Mouse (Mus musculus) liver, embryonic 14.5 days (tissue): Measurements from ENCODE around the gene Kcne1. TPM values are rescaled to one million over a fixed set of nuclear protein-coding genes. Genes with fewer than 3 reads are reported as not detected.

ENCODE experiments used
- ATAC-seq: fragments of 200-750 bp; cut with Nextera tagmentation; 2 replicates; pipeline ENCODE4 v1.8.0; 2017; ENCODE audit warnings: moderate number of reproducible peaks, mild to moderate bottlenecking, moderate library complexity; ENCODE audit not compliant: insufficient read depth
- DNase-seq, 3 experiments: peaks; one replicate each; pipeline ENCODE4 v3.0.0-alpha.2; 2012 to 2013; ENCODE audit warnings: low read depth in 3 of 3, low spot score in 3 of 3
- H3K27ac ChIP-seq: fragments of 300-500 bp; sonication (generic); 2 replicates; pipeline ENCODE4 v1.5.1; 2014; ENCODE audit warnings: moderate library complexity, mild to moderate bottlenecking, control low read depth, inconsistent platforms
- H3K27me3 ChIP-seq: fragments of 300-500 bp; sonication (generic); 2 replicates; pipeline ENCODE4 v1.6.1; 2014; ENCODE audit warnings: mild to moderate bottlenecking, low read length, moderate library complexity; ENCODE audit not compliant: control insufficient read depth, insufficient read depth
- H3K36me3 ChIP-seq: fragments of 300-500 bp; sonication (generic); replicated peaks from 2 replicates; pipeline ENCODE4 v1.6.1; 2014; ENCODE audit warnings: low read depth; ENCODE audit not compliant: control insufficient read depth, insufficient read depth
- H3K4me1 ChIP-seq, 2 experiments: fragments of 200-500 bp in 1 of 2; fragments of 300-500 bp in 1 of 2; sonication (generic) in 1 of 2; replicated peaks; 2 replicates each; pipeline ENCODE4 v1.6.1; 2012 to 2014; ENCODE audit warnings: antibody characterized with exemption in 1 of 2, inconsistent platforms in 1 of 2, low read length in 1 of 2; ENCODE audit not compliant: control insufficient read depth in 2 of 2, insufficient read depth in 2 of 2
- H3K4me2 ChIP-seq: fragments of 300-500 bp; sonication (generic); 2 replicates; pipeline ENCODE4 v1.6.1; 2014; ENCODE audit warnings: low read depth, mild to moderate bottlenecking, control low read depth, moderate library complexity
- H3K4me3 ChIP-seq, 2 experiments: fragments of 200-500 bp in 1 of 2; fragments of 300-500 bp in 1 of 2; sonication (generic) in 1 of 2; 2 replicates each; pipeline ENCODE4 v1.5.1; 2012 to 2014; ENCODE audit warnings: low read depth in 2 of 2, low read length in 2 of 2, mild to moderate bottlenecking in 2 of 2, control low read depth in 1 of 2, inconsistent platforms in 1 of 2, moderate library complexity in 1 of 2; ENCODE audit not compliant: insufficient read depth in 1 of 2
- H3K9ac ChIP-seq: fragments of 300-500 bp; sonication (generic); replicated peaks from 2 replicates; pipeline ENCODE4 v1.6.1; 2014; ENCODE audit warnings: mild to moderate bottlenecking, control low read depth, moderate library complexity
- H3K9me3 ChIP-seq: fragments of 300-500 bp; sonication (generic); 2 replicates; pipeline ENCODE4 v1.6.1; 2016; ENCODE audit warnings: low read length, mixed read lengths; ENCODE audit not compliant: control insufficient read depth
- CTCF ChIP-seq: IDR thresholded peaks from 2 replicates; pipeline ENCODE4 v1.5.1; 2016; ENCODE audit warnings: antibody characterized with exemption, low read depth, control low read depth
- EP300 ChIP-seq: IDR thresholded peaks from 2 replicates; pipeline ENCODE4 v1.6.1; 2016; ENCODE audit warnings: antibody characterized with exemption, low read depth
- WGBS: fragments of 180-500 bp; shearing (Covaris S2); extraction: QIAGEN DNeasy Blood & Tissue Kit; methylation state at CpG from one replicate; pipeline ENCODE4 v1.1.7; 2014; ENCODE audit not compliant: insufficient replicate concordance; 5-methylcytosine and 5-hydroxymethylcytosine counted together
- polyA plus RNA-seq, 2 experiments: library from polyadenylated mRNA; depleted of rRNA in 1 of 2; stranded (reverse) in 1 of 2; unstranded in 1 of 2; fragments of >200 nt; fragmentation: Nextera tagmentation in 1 of 2; extraction: Ambion mirVana in 1 of 2; gene quantifications; 2 replicates each; pipeline versions ENCODE4 v1.2.1 to v1.2.3; 2012 to 2014

The Kcne1 gene
- polyA plus RNA-seq, 2 experiments: not detected

- Histone ChIP-seq H3K27ac (no peak overlapping the region; the same call in 1 of the 2 replicates), H3K27me3 (no peaks in the 10 kb centered on the region), H3K4me2 (peak overlapping the region; percentile 82), H3K9me3 (no peaks in the 10 kb centered on the region), H3K36me3 (no peaks in the 10 kb centered on the region), H3K9ac (peak overlapping the region; percentile 68), H3K4me3 (peak overlapping the region; percentile 77 to 84), H3K4me1 (peaks cover 11 to 19% of the 10 kb centered on the region in 2 experiments)
- DNase-seq (no peak), ATAC-seq (peak; percentile 17; the same call in 1 of the 2 replicates)
- 33% methylated on average over 5 of the region's 5 CpGs for WGBS
- TF ChIP-seq EP300: no peak
Observed at GRCm38 (mm10) chr16:92301989-92302388, 57.3 kb downstream of the Kcne1 start.

- Histone ChIP-seq H3K9me3 (no peaks in the 10 kb centered on the region), H3K27me3 (no peaks in the 10 kb centered on the region), H3K4me2 (peak overlapping the region; percentile 82), H3K27ac (peak overlapping the region; percentile 5), H3K4me3 (peak overlapping the region; percentile 77 to 84), H3K4me1 (peaks cover 11 to 19% of the 10 kb centered on the region in 2 experiments), H3K9ac (peak overlapping the region; percentile 68), H3K36me3 (no peaks in the 10 kb centered on the region)
- 0% methylated on average over 12 of the region's 12 CpGs for WGBS
- peak; percentile 61 for ATAC-seq
- DNase-seq: no peak
- TF ChIP-seq EP300 (no peak), CTCF (no peak)
Observed at GRCm38 (mm10) chr16:92301412-92301806, 57.9 kb downstream of the Kcne1 start.

- Histone ChIP-seq H3K9ac (peak within 1 kb of the TSS; percentile 68), H3K4me2 (peak within 1 kb of the TSS; percentile 82), H3K27me3 (no peaks in the 10 kb centered on the region), H3K4me3 (peak within 1 kb of the TSS; percentile 77 to 84), H3K36me3 (no peaks in the 10 kb centered on the region), H3K4me1 (peaks cover 11 to 19% of the 10 kb centered on the region in 2 experiments), H3K9me3 (no peaks in the 10 kb centered on the region), H3K27ac (peak within 1 kb of the TSS; percentile 5)
- peak; percentile 89 for ATAC-seq
- peak; percentile 94 to 95 (median 95) for DNase-seq
- WGBS: 10% methylated on average over 32 of the region's 32 CpGs
- TF ChIP-seq EP300 (no peak), CTCF (no peak)
Observed at GRCm38 (mm10) chr16:92300649-92301411, 58.4 kb downstream of the Kcne1 start, which contains the start of gene Smim11. TSS of gene Smim11 (plus strand) at chr16:92301286.

Other genes starting within 250 kb of the Kcne1 start
- gene Kcne2, start 67.1 kb downstream of the Kcne1 start, polyA plus RNA-seq (2012; rRNA removed): not detected in 2 replicates
- not detected in 2 replicates for gene Kcne2, start 67.1 kb downstream of the Kcne1 start, polyA plus RNA-seq (2014; fragmentation: Nextera tagmentation; extraction: Ambion mirVana)
- 15.4 and 24.8 TPM in 2 replicates for gene Smim11, start 58.2 kb downstream of the Kcne1 start, polyA plus RNA-seq (2012; rRNA removed)
- 53.1 and 58.9 TPM in 2 replicates for gene Smim11, start 58.2 kb downstream of the Kcne1 start, polyA plus RNA-seq (2014; fragmentation: Nextera tagmentation; extraction: Ambion mirVana)
- 0.01 and 0.02 TPM in 2 replicates for gene Fam243, start 38.0 kb downstream of the Kcne1 start, polyA plus RNA-seq (2012; rRNA removed)
- gene Fam243, start 38.0 kb downstream of the Kcne1 start, polyA plus RNA-seq (2014; fragmentation: Nextera tagmentation; extraction: Ambion mirVana): not detected in 2 replicates
- 4.5 and 6.2 TPM in 2 replicates for gene Rcan1, start 111.4 kb upstream of the Kcne1 start, polyA plus RNA-seq (2012; rRNA removed)
- 8.7 and 9.8 TPM in 2 replicates for gene Rcan1, start 111.4 kb upstream of the Kcne1 start, polyA plus RNA-seq (2014; fragmentation: Nextera tagmentation; extraction: Ambion mirVana)
- 0.14 and 0.28 TPM in 2 replicates for gene Clic6, start 126.3 kb upstream of the Kcne1 start, polyA plus RNA-seq (2012; rRNA removed)
- 0.11 and 0.13 TPM in 2 replicates for gene Clic6, start 126.3 kb upstream of the Kcne1 start, polyA plus RNA-seq (2014; fragmentation: Nextera tagmentation; extraction: Ambion mirVana)